Mouse (Mus musculus) MEL (cell line): ENCODE results near the gene Slc1a3. TPM values are rescaled to one million over a fixed set of nuclear protein-coding genes. Genes with fewer than 3 reads are reported as not detected.
A peak's percentile ranks its signal among the peaks of the same experiment; 100 is the strongest.

Experiments
- DNase-seq: peaks from one replicate; pipeline ENCODE4 v3.0.0; 2011; ENCODE audit warnings: low read depth, low spot score
- H3K27ac ChIP-seq: 2 replicates; pipeline ENCODE4 v1.5.1; 2012; ENCODE audit warnings: low read depth, mild to moderate bottlenecking, control low read depth, low read length, moderate library complexity; ENCODE audit not compliant: control insufficient read depth
- H3K27me3 ChIP-seq, 2 experiments: fragments of 150-350 bp in 1 of 2; sonication (generic) in 1 of 2; 2 replicates each; pipeline ENCODE4 v1.6.1; 2012; ENCODE audit warnings: low read length in 2 of 2, mild to moderate bottlenecking in 2 of 2, improper control_type of control experiment in 1 of 2, moderate library complexity in 1 of 2; ENCODE audit not compliant: insufficient read depth in 2 of 2, control insufficient read depth in 1 of 2
- H3K36me3 ChIP-seq, 2 experiments: 2 replicates each; pipeline ENCODE4 v1.6.1; 2012 to 2014; ENCODE audit warnings: low read length in 2 of 2, improper control_type of control experiment in 1 of 2, inconsistent platforms in 1 of 2, mild to moderate bottlenecking in 1 of 2; ENCODE audit not compliant: insufficient read depth in 2 of 2, control insufficient read depth in 1 of 2
- H3K4me1 ChIP-seq, 2 experiments: fragments of 150-350 bp in 1 of 2; sonication (generic) in 1 of 2; 2 replicates each; pipeline ENCODE4 v1.6.1; 2012; ENCODE audit warnings: low read length in 2 of 2, improper control_type of control experiment in 1 of 2, mild to moderate bottlenecking in 1 of 2; ENCODE audit not compliant: insufficient read depth in 2 of 2, control insufficient read depth in 1 of 2
- H3K4me3 ChIP-seq, 2 experiments: fragments of 150-350 bp in 1 of 2; sonication (generic) in 1 of 2; 2 replicates each; pipeline ENCODE4 v1.5.1; 2012; ENCODE audit warnings: low read depth in 2 of 2, low read length in 2 of 2, mild to moderate bottlenecking in 2 of 2, moderate library complexity in 2 of 2, control low read depth in 1 of 2, improper control_type of control experiment in 1 of 2; ENCODE audit not compliant: control insufficient read depth in 1 of 2, insufficient read depth in 1 of 2
- H3K79me2 ChIP-seq: 2 replicates; pipeline ENCODE4 v1.6.1; 2012; ENCODE audit warnings: mild to moderate bottlenecking, low read length, moderate library complexity; ENCODE audit not compliant: control insufficient read depth, poor library complexity, insufficient read depth
- H3K9ac ChIP-seq: 2 replicates; pipeline ENCODE4 v1.6.1; 2012; ENCODE audit warnings: low read depth, mild to moderate bottlenecking, control low read depth, low read length, moderate library complexity; ENCODE audit not compliant: control insufficient read depth, poor library complexity, severe bottlenecking
- H3K9me3 ChIP-seq: fragments of 150-350 bp; sonication (generic); replicated peaks from 2 replicates; pipeline ENCODE4 v1.6.1; 2012; ENCODE audit warnings: mild to moderate bottlenecking, low read length, improper control_type of control experiment, moderate library complexity; ENCODE audit not compliant: insufficient read depth
- BHLHE40 ChIP-seq: IDR thresholded peaks from 2 replicates; pipeline ENCODE4 v1.6.1; 2012; ENCODE audit warnings: low read depth, mild to moderate bottlenecking, inconsistent platforms, low read length, improper control_type of control experiment, borderline replicate concordance
- CTCF ChIP-seq, 3 experiments: IDR thresholded peaks in 2 of 3; conservative IDR thresholded peaks in 1 of 3; 2 replicates each; pipeline ENCODE4 v1.5.1; 2011 to 2012; ENCODE audit warnings: low read length in 3 of 3, low read depth in 2 of 3, mild to moderate bottlenecking in 2 of 3, improper control_type of control experiment in 1 of 3, inconsistent platforms in 1 of 3, mixed read lengths in 1 of 3, moderate library complexity in 1 of 3; ENCODE audit not compliant: control insufficient read depth in 1 of 3, insufficient read depth in 1 of 3, poor library complexity in 1 of 3, severe bottlenecking in 1 of 3
- GABPA ChIP-seq: IDR thresholded peaks from 2 replicates; pipeline ENCODE4 v1.6.1; 2012; ENCODE audit warnings: low read depth, mild to moderate bottlenecking, inconsistent platforms, low read length, improper control_type of control experiment, moderate library complexity
- HCFC1 ChIP-seq: IDR thresholded peaks from 2 replicates; pipeline ENCODE4 v1.6.1; 2012; ENCODE audit warnings: low read depth, mild to moderate bottlenecking, inconsistent platforms, low read length, improper control_type of control experiment, moderate library complexity
- MAX ChIP-seq: IDR thresholded peaks from 2 replicates; pipeline ENCODE4 v1.6.1; 2011; ENCODE audit warnings: low read length, improper control_type of control experiment
- MEF2A ChIP-seq: IDR thresholded peaks from 2 replicates; pipeline ENCODE4 v1.6.1; 2014; ENCODE audit warnings: low read depth, mild to moderate bottlenecking, inconsistent platforms, low read length, improper control_type of control experiment; ENCODE audit not compliant: poor library complexity, insufficient replicate concordance, severe bottlenecking; ENCODE audit errors: extremely low read depth
- MXI1 ChIP-seq: IDR thresholded peaks from 2 replicates; pipeline ENCODE4 v1.6.1; 2011; ENCODE audit warnings: mild to moderate bottlenecking, low read depth, low read length, improper control_type of control experiment
- NRF1 ChIP-seq: IDR thresholded peaks from 2 replicates; pipeline ENCODE4 v1.6.1; 2014; ENCODE audit warnings: low read depth, mild to moderate bottlenecking, inconsistent platforms, low read length, improper control_type of control experiment, moderate library complexity; ENCODE audit not compliant: poor library complexity, insufficient read depth, severe bottlenecking
- POLR2A ChIP-seq, 2 experiments: IDR thresholded peaks; 2 replicates each; pipeline ENCODE4 v1.6.1; 2011 to 2012; ENCODE audit warnings: low read length in 2 of 2, mild to moderate bottlenecking in 2 of 2, control low read depth in 1 of 2, improper control_type of control experiment in 1 of 2, low read depth in 1 of 2, moderate library complexity in 1 of 2; ENCODE audit not compliant: control insufficient read depth in 1 of 2, insufficient read depth in 1 of 2, poor library complexity in 1 of 2
- POLR2AphosphoS2 ChIP-seq: IDR thresholded peaks from 2 replicates; pipeline ENCODE4 v1.6.1; 2011; ENCODE audit warnings: low read length, improper control_type of control experiment
- RCOR1 ChIP-seq: IDR thresholded peaks from 2 replicates; pipeline ENCODE4 v1.6.1; 2012; ENCODE audit warnings: low read depth, mild to moderate bottlenecking, inconsistent platforms, low read length, improper control_type of control experiment
- SMC3 ChIP-seq: IDR thresholded peaks from 2 replicates; pipeline ENCODE4 v1.6.1; 2011; ENCODE audit warnings: low read depth, low read length, improper control_type of control experiment
- TBP ChIP-seq: IDR thresholded peaks from 2 replicates; pipeline ENCODE4 v1.8.0; 2011; ENCODE audit warnings: low read depth, low read length, improper control_type of control experiment
- TCF12 ChIP-seq: IDR thresholded peaks from 2 replicates; pipeline ENCODE4 v1.6.1; 2014; ENCODE audit warnings: low read depth, mild to moderate bottlenecking, inconsistent platforms, low read length, improper control_type of control experiment, moderate library complexity
- USF2 ChIP-seq, 2 experiments: IDR thresholded peaks; 2 replicates each; pipeline ENCODE4 v1.6.1; 2011 to 2012; ENCODE audit warnings: improper control_type of control experiment in 2 of 2, low read length in 2 of 2, borderline replicate concordance in 1 of 2, inconsistent platforms in 1 of 2, low read depth in 1 of 2, mild to moderate bottlenecking in 1 of 2; ENCODE audit not compliant: insufficient read depth in 1 of 2
- ZKSCAN1 ChIP-seq: IDR thresholded peaks from 2 replicates; pipeline ENCODE4 v1.6.1; 2012; ENCODE audit warnings: low read depth, mild to moderate bottlenecking, inconsistent platforms, low read length, improper control_type of control experiment, moderate library complexity
- ZMIZ1 ChIP-seq: IDR thresholded peaks from 2 replicates; pipeline ENCODE4 v1.6.1; 2012; ENCODE audit warnings: low read depth, mild to moderate bottlenecking, inconsistent platforms, low read length, improper control_type of control experiment, moderate library complexity
- ZNF384 ChIP-seq: IDR thresholded peaks from 2 replicates; pipeline ENCODE4 v1.6.1; 2012; ENCODE audit warnings: low read depth, mild to moderate bottlenecking, inconsistent platforms, low read length, improper control_type of control experiment
- polyA plus RNA-seq, 2 experiments: library from polyadenylated mRNA; stranded (reverse) in 1 of 2; unstranded in 1 of 2; fragments of >175 nt in 1 of 2; fragments of >200 nt in 1 of 2; gene quantifications; 2 replicates each; pipeline versions ENCODE4 v1.2.1 to v1.2.4; 2012; ENCODE audit warnings: low replicate concordance in 2 of 2, low read depth in 1 of 2; ENCODE audit not compliant: insufficient read length in 2 of 2, insufficient read depth in 1 of 2, missing spikeins in 1 of 2
- total RNA-seq: library from RNA; depleted of rRNA; stranded (reverse); fragments of 300-350 nt; gene quantifications from 2 replicates; pipeline ENCODE4 v1.2.3, GENCODE M21; 2012

Gene Slc1a3
- total and polyA plus RNA-seq, 3 experiments, result not detected

DNA sequence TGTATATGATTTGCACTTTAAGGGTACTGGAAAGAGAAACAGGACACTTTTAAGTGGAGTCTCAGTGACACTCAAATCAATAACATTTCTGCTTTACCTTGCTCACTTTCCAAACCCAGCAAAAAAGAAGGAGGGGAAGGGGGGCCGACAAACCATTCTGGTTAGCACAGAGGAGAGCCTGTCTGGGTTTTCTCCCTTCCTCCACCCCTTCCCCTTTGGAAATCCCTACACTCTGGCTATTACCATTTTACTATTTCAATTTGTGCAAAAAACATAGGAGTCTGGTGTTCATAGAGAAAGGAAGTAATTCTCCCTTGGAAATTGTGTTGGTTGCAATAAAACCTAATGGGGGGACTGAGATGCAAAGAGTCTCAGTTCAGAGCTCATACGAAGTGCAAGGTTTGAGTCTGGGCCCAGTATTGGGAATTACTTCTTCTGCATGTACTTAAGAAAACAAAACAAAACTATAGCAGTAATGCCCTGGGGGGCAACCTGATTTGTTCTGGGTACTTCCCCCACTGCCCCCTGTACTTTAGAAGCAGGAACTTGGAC lies 1.9 kb upstream of the Slc1a3 start:
- no peaks in the 10 kb centered on the region for H3K36me3 ChIP-seq
- peaks cover 0 to 2% of the 10 kb centered on the region in 2 experiments; a peak in 2 of 4 replicates for H3K27me3 ChIP-seq
- H3K4me3 ChIP-seq, result no peak overlapping the region
- no peak for DNase-seq
- no peak overlapping the region for H3K9ac ChIP-seq
- H3K9me3 ChIP-seq, result no peaks in the 10 kb centered on the region
- no peak for TF ChIP-seq TCF12
- TF ChIP-seq ZMIZ1, result no peak
- no peak for TF ChIP-seq MXI1
- TF ChIP-seq SMC3, result no peak
- TF ChIP-seq GABPA, result no peak
- TF ChIP-seq ZKSCAN1, result no peak
- TF ChIP-seq MEF2A, result no peak
- no peak for TF ChIP-seq POLR2A (IDR thresholded peaks at IDR 0.05; ENCODE audit: control insufficient read depth in 1 of 2, insufficient read depth in 1 of 2, low read depth in 1 of 2, low read length in 2 of 2, poor library complexity in 1 of 2)
- H3K4me1 ChIP-seq, result peaks cover 0 to 5% of the 10 kb centered on the region in 2 experiments; a peak in 2 of 4 replicates
- H3K79me2 ChIP-seq, result no peaks in the 10 kb centered on the region
- no peak overlapping the region for H3K27ac ChIP-seq

DNA sequence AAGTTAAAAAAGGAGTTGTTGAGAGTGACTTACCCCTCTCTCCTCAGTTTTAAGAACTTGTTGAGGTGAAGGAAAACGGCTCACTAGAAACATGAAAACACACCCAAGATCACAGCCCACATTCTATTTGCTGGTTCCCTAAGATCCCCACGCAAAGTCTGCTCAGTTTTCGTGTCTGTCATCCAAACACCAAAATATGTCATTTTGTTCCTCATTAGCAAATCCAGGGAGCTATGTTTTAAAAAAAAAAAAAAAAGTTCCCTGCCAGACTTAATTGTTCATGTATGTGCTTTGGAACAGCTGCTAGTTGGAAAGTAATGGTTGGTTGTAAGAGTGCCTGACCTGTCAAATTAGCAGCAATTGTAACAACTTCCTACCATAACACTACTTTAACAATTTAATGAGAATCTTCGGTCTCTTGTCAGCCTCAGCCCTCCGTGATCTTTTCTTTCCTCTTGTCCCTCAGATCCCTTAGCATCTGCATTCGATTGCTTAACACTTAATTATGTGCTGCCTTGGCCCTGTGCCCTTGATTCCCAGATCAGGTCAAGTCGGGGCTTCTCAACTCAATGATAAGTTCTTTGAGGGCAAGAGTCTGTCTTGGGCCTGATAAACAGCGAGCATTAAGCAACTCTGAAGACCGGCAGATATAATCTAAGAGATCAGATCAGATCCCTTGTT lies 1.2 kb upstream of the Slc1a3 start:
- no peaks in the 10 kb centered on the region for H3K36me3 ChIP-seq
- TF ChIP-seq ZNF384 (0 out of 2 replicates have a peak, but pooled peaks have one; percentile 28), TBP (no peak), USF2 (IDR thresholded peaks at IDR 0.05; ENCODE audit: borderline replicate concordance in 1 of 2, insufficient read depth in 1 of 2, low read depth in 1 of 2, low read length in 2 of 2) (no peak)
- TF ChIP-seq, all 39 proteins: peak for 1
- Histone ChIP-seq H3K4me3 (no peak overlapping the region), H3K79me2 (no peaks in the 10 kb centered on the region), H3K27ac (no peak overlapping the region), H3K4me1 (peaks cover 0 to 5% of the 10 kb centered on the region in 2 experiments; a peak in 2 of 4 replicates), H3K9me3 (no peaks in the 10 kb centered on the region), H3K9ac (no peak overlapping the region), H3K27me3 (peaks cover 0 to 2% of the 10 kb centered on the region in 2 experiments; a peak in 2 of 4 replicates)
- DNase-seq, result no peak

DNA sequence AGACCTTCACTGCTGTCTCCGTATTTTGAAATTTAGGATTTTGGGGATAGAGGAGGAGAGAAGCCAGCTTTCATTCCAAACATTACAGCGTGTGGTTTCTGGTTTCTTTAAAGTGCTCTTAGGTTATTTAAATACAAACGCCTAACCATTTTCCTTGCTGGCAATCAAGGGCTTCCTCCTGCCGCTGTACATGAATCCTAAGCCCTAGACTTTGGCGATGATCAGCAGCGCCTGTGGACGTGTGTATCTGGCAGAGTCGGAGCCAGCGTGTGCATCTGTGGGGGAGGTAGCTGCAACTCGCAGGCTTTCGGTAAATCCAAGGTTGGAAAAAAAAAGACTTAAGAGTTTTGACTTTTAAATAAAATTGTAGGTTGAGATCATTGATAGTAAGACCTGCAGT lies 986 bp downstream of the Slc1a3 start:
- TF ChIP-seq RCOR1, result no peak
- no peak for TF ChIP-seq POLR2A (IDR thresholded peaks at IDR 0.05; ENCODE audit: control insufficient read depth in 1 of 2, insufficient read depth in 1 of 2, low read depth in 1 of 2, low read length in 2 of 2, poor library complexity in 1 of 2)
- no peak for TF ChIP-seq NRF1
- no peak for TF ChIP-seq MXI1
- TF ChIP-seq CTCF (IDR thresholded peaks at IDR 0.05 in 2 of 3, conservative IDR thresholded peaks at IDR 0.05 in 1 of 3; ENCODE audit: control insufficient read depth in 1 of 3, insufficient read depth in 1 of 3, low read depth in 2 of 3, low read length in 3 of 3, poor library complexity in 1 of 3, severe bottlenecking in 1 of 3), result no peak
- no peak for TF ChIP-seq ZKSCAN1
- TF ChIP-seq POLR2AphosphoS2, result no peak
- no peak for TF ChIP-seq SMC3
- TF ChIP-seq MAX, result no peak
- TF ChIP-seq ZMIZ1, result no peak
- TF ChIP-seq USF2 (IDR thresholded peaks at IDR 0.05; ENCODE audit: borderline replicate concordance in 1 of 2, insufficient read depth in 1 of 2, low read depth in 1 of 2, low read length in 2 of 2), result no peak
- no peak for TF ChIP-seq BHLHE40
- TF ChIP-seq HCFC1, result no peak
- Histone ChIP-seq H3K4me1 (peaks cover 0 to 5% of the 10 kb centered on the region in 2 experiments; a peak in 2 of 4 replicates), H3K9ac (no peak overlapping the region)

More for the DNA sequence above, 986 bp downstream of the Slc1a3 start:
- H3K79me2 ChIP-seq, result no peaks in the 10 kb centered on the region
- DNase-seq, result no peak
- no peaks in the 10 kb centered on the region for H3K36me3 ChIP-seq
- peaks cover 0 to under 1% of the 10 kb centered on the region in 2 experiments; a peak in 2 of 4 replicates for H3K27me3 ChIP-seq
- no peaks in the 10 kb centered on the region for H3K9me3 ChIP-seq
- H3K27ac ChIP-seq, result no peak overlapping the region
- no peak overlapping the region for H3K4me3 ChIP-seq
